Mouse (Mus musculus): ENCODE data around the gene Oas1c. TPM values are rescaled to one million over a fixed set of nuclear protein-coding genes. Genes with fewer than 3 reads are reported as not detected.

Oas1c gene
- 10 to 100 TPM; 13.8 to 14.6 TPM for polyA plus RNA-seq (2017; shearing (Covaris generic))

DNA sequence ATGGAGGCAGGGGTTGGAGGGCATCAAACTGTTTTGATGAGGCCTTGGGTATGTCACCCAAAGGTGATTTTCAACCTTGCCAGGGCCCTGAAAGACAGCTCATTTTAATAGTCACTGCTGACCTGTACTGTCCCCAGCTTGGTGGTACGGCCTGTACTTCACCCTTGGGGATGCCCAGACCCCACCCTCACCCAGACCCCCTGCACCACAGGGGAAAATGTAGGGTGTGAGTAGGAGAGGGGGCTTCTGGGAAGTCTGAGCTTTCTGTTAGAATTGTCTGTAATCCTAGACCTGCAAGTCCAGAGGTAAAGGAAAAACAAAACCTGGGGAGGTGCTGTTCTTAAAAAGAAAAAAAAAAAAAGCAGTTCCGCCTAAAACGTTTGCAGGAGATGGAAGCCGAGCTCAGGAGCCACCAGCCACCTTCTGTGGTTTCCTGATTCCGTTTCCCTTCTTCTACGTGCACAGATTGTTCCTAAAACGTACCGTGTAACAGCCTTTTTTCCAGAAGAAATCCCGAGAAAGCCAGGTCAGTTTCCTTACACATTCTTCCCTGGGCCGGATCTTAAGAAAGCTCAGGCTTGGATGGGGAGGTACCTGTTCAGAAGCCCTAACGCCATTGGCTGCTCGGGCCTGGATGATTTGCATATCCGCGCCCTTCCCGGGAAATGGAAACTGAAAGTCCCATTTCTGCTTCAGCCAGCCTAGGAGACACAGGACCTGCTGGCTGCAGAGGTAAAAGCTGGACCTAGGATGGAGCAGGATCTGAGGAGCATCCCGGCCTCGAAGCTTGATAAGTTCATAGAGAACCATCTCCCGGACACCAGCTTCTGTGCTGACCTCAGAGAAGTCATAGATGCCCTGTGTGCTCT is at the start of gene Oas1c:
TSS of gene Oas1c (minus strand) at position 564 of the 869 bp plus-strand sequence.

DNA sequence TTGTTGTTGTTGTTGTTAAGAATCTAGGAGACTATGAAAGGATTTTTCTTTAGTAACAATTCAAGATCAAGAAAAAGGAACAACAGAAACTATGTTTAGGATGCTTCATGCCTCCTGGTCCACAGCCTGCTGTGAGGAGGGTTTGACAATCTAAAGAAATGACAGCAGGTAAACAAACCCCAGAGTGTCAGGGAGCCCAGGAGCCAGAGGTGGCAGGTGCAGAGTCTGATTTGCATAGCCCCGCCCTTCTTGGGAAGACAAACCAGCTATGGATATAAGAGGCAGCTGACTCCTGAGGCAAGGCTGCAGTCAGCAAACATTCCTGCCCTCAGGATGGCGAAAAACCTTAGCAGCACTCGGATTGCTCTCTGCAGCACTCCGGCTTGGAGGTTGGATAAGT is 48.8 kb upstream of the Oas1c start, which contains the start of gene Oas1h:
TSS of gene Oas1h (plus strand) at position 301 of the 400 bp plus-strand sequence.

DNA sequence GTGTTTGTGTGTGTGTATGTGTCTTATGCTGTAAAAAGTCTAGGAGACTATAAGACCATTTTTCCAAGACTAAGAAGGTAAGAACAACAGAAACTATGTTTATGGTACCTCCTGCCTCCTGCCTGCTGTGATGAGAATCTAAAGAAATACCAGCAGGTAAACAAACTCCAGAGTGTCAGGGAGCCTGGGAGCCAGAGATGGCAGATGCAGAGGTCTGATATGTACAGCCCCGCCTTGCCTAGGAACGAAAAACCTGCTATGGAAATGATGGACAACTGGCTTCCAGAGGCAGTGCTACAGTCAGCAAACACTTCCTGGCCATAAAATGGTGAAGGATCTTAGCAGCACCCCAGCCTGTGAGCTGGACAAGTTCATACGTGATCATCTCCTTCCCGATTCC is 34.8 kb upstream of the Oas1c start, which contains the start of gene Oas1f:
TSS of gene Oas1f (plus strand) at position 301 of the 400 bp plus-strand sequence.

DNA sequence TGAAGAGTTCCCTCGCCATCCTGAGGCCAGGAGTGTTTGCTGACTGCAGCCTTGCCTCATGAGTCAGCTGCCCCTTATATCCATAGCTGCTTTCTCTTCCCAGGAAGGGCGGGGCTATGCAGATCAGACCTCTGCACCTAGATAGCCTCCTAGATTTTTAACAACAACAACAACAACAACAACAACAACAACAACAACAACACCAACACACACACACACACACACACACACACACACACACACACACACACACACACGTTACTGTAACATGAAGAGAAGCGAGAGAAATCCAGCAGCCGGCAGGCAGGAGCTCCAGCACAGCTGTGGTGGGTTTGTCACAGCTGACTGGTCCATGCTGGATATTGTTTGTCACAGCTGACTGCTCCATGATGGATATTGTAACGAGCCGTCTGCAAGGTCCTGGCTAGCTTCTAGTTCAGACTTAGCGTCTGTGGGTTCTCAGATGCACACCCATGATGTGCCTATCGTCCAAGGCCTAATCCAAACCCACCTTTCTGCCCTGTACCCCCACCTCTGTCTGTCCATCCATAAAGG is 16.8 kb downstream of the Oas1c start, which contains the start of gene Oas1e:
TSS of gene Oas1e (minus strand) at position 51 of the 555 bp plus-strand sequence.

DNA sequence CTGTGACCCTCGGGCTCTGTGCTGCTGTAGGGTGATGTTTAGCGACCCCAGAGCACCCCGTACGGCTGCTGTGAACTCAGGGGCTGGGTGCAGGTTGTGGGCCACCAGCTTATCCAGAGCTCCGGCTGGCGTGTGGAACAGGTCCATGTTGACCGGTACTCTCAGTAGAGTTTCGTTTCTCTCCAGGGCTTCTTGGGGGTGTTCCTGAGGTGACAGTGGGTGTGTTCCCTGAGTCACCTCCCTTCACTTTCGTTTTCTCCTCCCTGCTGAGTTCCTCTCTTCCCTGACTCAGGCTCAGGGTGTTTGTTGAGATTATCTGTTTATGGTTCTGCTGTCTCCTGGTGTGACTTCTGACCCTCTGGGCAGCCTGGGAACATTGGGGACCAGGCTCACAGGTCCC is 34.8 kb downstream of the Oas1c start, which contains the start of gene Oas3:
TSS of gene Oas3 (minus strand) at position 184 of the 400 bp plus-strand sequence.

Other genes starting within 250 kb of the Oas1c start
- gene Tpcn1, start 223.8 kb downstream of the Oas1c start, polyA plus RNA-seq (2017; shearing (Covaris generic)) = 10 to 100 TPM; 15.0 to 20.0 TPM
- under 1 TPM; 0.24 to 0.89 TPM for gene Iqcd, start 223.5 kb downstream of the Oas1c start, polyA plus RNA-seq (2017; shearing (Covaris generic))
- 1 to 10 TPM; 4.3 to 5.4 TPM for gene Rita1, start 199.9 kb downstream of the Oas1c start, polyA plus RNA-seq (2017; shearing (Covaris generic))
- 10 to 100 TPM; 61.0 to 81.8 TPM for gene Ddx54, start 199.8 kb downstream of the Oas1c start, polyA plus RNA-seq (2017; shearing (Covaris generic))
- gene Cfap73, start 178.3 kb downstream of the Oas1c start, polyA plus RNA-seq (2017; shearing (Covaris generic)) = under 1 TPM in 1 of 2 experiments, not detected in 1; 0.51 TPM
- gene Rasal1, start 163.7 kb downstream of the Oas1c start, polyA plus RNA-seq (2017; shearing (Covaris generic)) = 10 to 100 TPM; 11.8 to 13.8 TPM
- 100 to 1,000 TPM; 178 to 347 TPM for gene Dtx1, start 100.6 kb downstream of the Oas1c start, polyA plus RNA-seq (2017; shearing (Covaris generic))
- 1 to 10 TPM; 1.3 to 3.1 TPM for gene Oas2, start 62.7 kb downstream of the Oas1c start, polyA plus RNA-seq (2017; shearing (Covaris generic))
- gene Oas3, start 34.9 kb downstream of the Oas1c start, polyA plus RNA-seq (2017; shearing (Covaris generic)) = 10 to 100 TPM; 10.6 to 13.7 TPM
- under 1 TPM in 1 of 2 experiments, not detected in 1; 0.40 TPM for gene Oas1e, start 17.0 kb downstream of the Oas1c start, polyA plus RNA-seq (2017; shearing (Covaris generic))
- gene Oas1f, start 34.9 kb upstream of the Oas1c start, polyA plus RNA-seq (2017; shearing (Covaris generic)) = not detected
- under 1 TPM; 0.10 to 0.31 TPM for gene Oas1h, start 48.9 kb upstream of the Oas1c start, polyA plus RNA-seq (2017; shearing (Covaris generic))
- gene Oas1g, start 75.1 kb upstream of the Oas1c start, polyA plus RNA-seq (2017; shearing (Covaris generic)) = 1 to 10 TPM in 1 of 2 experiments, under 1 TPM in 1; 0.71 to 1.7 TPM
- 10 to 100 TPM in 1 of 2 experiments, 1 to 10 TPM in 1; 3.4 to 55.4 TPM for gene Oas1a, start 95.0 kb upstream of the Oas1c start, polyA plus RNA-seq (2017; shearing (Covaris generic))
- not detected for gene Oas1d, start 102.0 kb upstream of the Oas1c start, polyA plus RNA-seq (2017; shearing (Covaris generic))
- gene Rph3a, start 197.6 kb upstream of the Oas1c start, polyA plus RNA-seq (2017; shearing (Covaris generic)) = 1 to 10 TPM in 1 of 2 experiments, under 1 TPM in 1; 0.33 to 1.1 TPM

Measured in inflammation-experienced regulatory T-cells (primary cell).